Comparison of ENCODE assay signal across 8 mouse cellular contexts in genomic region chr5:105443057-105443815, GRCm38 (mm10). TPM values are rescaled to one million over a fixed set of nuclear protein-coding genes. Genes with fewer than 3 reads are reported as not detected.
DNase-seq lines count a peak whose midpoint lies in the region; ATAC-seq and TF ChIP-seq lines count a peak whose summit lies in the region.

No protein-coding gene starts in this region.

- no peaks in the 10 kb centered on the region for H3K36me3 ChIP-seq in forebrain, postnatal 0 days (ENCODE audit: insufficient read depth)
- no peaks in the 10 kb centered on the region for H3K36me3 ChIP-seq in forebrain, embryonic 11.5 days (ENCODE audit: control insufficient read depth, insufficient read depth, low read length)

- no peak overlapping the region for H3K9ac ChIP-seq in forebrain, postnatal 0 days
- H3K9ac ChIP-seq in forebrain, embryonic 11.5 days (ENCODE audit: low read length): no peak overlapping the region

- no peak for DNase-seq in forebrain, postnatal 0 days
- no peak for DNase-seq in forebrain, embryonic 11.5 days (ENCODE audit: low spot score)
- DNase-seq in heart, adult 18-20 months: peak; percentile 54 to 67
- DNase-seq in kidney, postnatal 4 days: peak; percentile 44 to 63
- DNase-seq in retina, postnatal 1 day: peak; percentile 64
- no peak for DNase-seq in cerebellum, adult 2 months
- DNase-seq in yolk sac, embryonic 10.5 days (ENCODE audit: low spot score): no peak
- no peak for DNase-seq in frontal cortex, postnatal 25 days (ENCODE audit: low spot score in 2 of 2)

- TF ChIP-seq POLR2A in cerebellum, adult 2 months (IDR thresholded peaks at IDR 0.05; ENCODE audit: borderline replicate concordance, insufficient read depth, low read length): no peak

- no peak overlapping the region for H3K4me3 ChIP-seq in forebrain, postnatal 0 days (ENCODE audit: low read depth, low read length)
- H3K4me3 ChIP-seq in forebrain, embryonic 11.5 days (ENCODE audit: low read depth, low read length): no peak overlapping the region
- H3K4me3 ChIP-seq in cerebellum, adult 2 months (replicated peaks; ENCODE audit: insufficient read depth, low read depth, low read length): no peak overlapping the region

- H3K27me3 ChIP-seq in forebrain, postnatal 0 days (ENCODE audit: insufficient read depth, low read length): no peaks in the 10 kb centered on the region
- no peaks in the 10 kb centered on the region for H3K27me3 ChIP-seq in forebrain, embryonic 11.5 days (ENCODE audit: control insufficient read depth, insufficient read depth, low read length)
- H3K27me3 ChIP-seq in cerebellum, adult 2 months (ENCODE audit: control insufficient read depth, insufficient read depth, low read length): no peaks in the 10 kb centered on the region

- H3K4me1 ChIP-seq in forebrain, postnatal 0 days (ENCODE audit: insufficient read depth): no peaks in the 10 kb centered on the region
- H3K4me1 ChIP-seq in forebrain, embryonic 11.5 days (replicated peaks; ENCODE audit: control insufficient read depth, insufficient read depth, low read length): no peaks in the 10 kb centered on the region
- H3K4me1 ChIP-seq in cerebellum, adult 2 months (ENCODE audit: control insufficient read depth, insufficient read depth, low read length): 0 out of 2 replicates have a peak, but pooled peaks cover 3% of the 10 kb centered on the region

- TF ChIP-seq CTCF in forebrain, postnatal 0 days (IDR thresholded peaks at IDR 0.05; ENCODE audit: low read depth): no peak
- TF ChIP-seq CTCF in cerebellum, adult 2 months (IDR thresholded peaks at IDR 0.05; ENCODE audit: borderline replicate concordance, insufficient read depth, low read depth, low read length): no peak

- no peaks in the 10 kb centered on the region for H3K9me3 ChIP-seq in forebrain, postnatal 0 days (ENCODE audit: low read length)
- no peaks in the 10 kb centered on the region for H3K9me3 ChIP-seq in forebrain, embryonic 11.5 days (ENCODE audit: control insufficient read depth, low read length)

- H3K27ac ChIP-seq in forebrain, postnatal 0 days (ENCODE audit: low read depth, low read length): no peak overlapping the region
- H3K27ac ChIP-seq in forebrain, embryonic 11.5 days (ENCODE audit: low read depth, low read length): no peak overlapping the region
- no peak overlapping the region for H3K27ac ChIP-seq in cerebellum, adult 2 months (ENCODE audit: insufficient read depth, low read length)

- no peak overlapping the region for H3K4me2 ChIP-seq in forebrain, postnatal 0 days (ENCODE audit: low read depth)
- no peak overlapping the region for H3K4me2 ChIP-seq in forebrain, embryonic 11.5 days (ENCODE audit: low read depth, low read length, severe bottlenecking)

- ATAC-seq in forebrain, postnatal 0 days: peak; percentile 17; the same call in 1 of the 2 replicates
- no peak for ATAC-seq in forebrain, embryonic 11.5 days (replicated peaks; ENCODE audit: low FRiP score)

- WGBS in forebrain, postnatal 0 days: 76% methylated on average over 11 of the region's 11 CpGs
- 79% methylated on average over 11 of the region's 11 CpGs for WGBS in forebrain, embryonic 11.5 days
- 77% methylated on average over 11 of the region's 11 CpGs for WGBS in cerebellum, adult 2 months

RNA-seq across cellular contexts. Expression of gene Lrrc8b, which starts 27.7 kb away (rescaled TPM):
- 57.3 and 64.0 TPM in 2 replicates for total RNA-seq in forebrain, postnatal 0 days (2014; rRNA removed)
- polyA plus RNA-seq in forebrain, postnatal 0 days (2015; fragmentation: Nextera tagmentation; extraction: Ambion mirVana): 16.5 and 20.8 TPM in 2 replicates
- 11.8 TPM in 2 replicates for polyA plus RNA-seq in forebrain, embryonic 11.5 days (2014; fragmentation: Nextera tagmentation; extraction: Ambion mirVana)
- 1 to 10 TPM; 4.1 to 4.9 TPM for total RNA-seq in heart, adult 18-20 months (2021)
- 23.4 and 23.6 TPM in 2 replicates for polyA plus RNA-seq in cerebellum, adult 2 months (2012; rRNA removed)

Comparison
In these comparisons a context has a peak if more than half of its experiments do, and no peak if none do; other contexts are left out.
1. DNase-seq: peak in heart, adult 18-20 months (2 of 2), kidney, postnatal 4 days (2 of 2) and retina, postnatal 1 day (single experiment); none in forebrain, postnatal 0 days (single experiment), forebrain, embryonic 11.5 days (single experiment), cerebellum, adult 2 months (0 of 2), yolk sac, embryonic 10.5 days (single experiment) and frontal cortex, postnatal 25 days (0 of 2).